In genomic region chr2:29820025-29820817, GRCm38 (mm10) we compare ENCODE assay signal across 8 mouse cellular contexts. TPM values are rescaled to one million over a fixed set of nuclear protein-coding genes. Genes with fewer than 3 reads are reported as not detected.
DNase-seq lines count a peak whose midpoint lies in the region; ATAC-seq and TF ChIP-seq lines count a peak whose summit lies in the region.

Gene Urm1, plus strand, starts transcription at chr2:29820075.

- H3K9me3 ChIP-seq in CH12.LX (replicated peaks; ENCODE audit: low read length), result no peaks in the 10 kb centered on the region
- no peaks in the 10 kb centered on the region for H3K9me3 ChIP-seq in erythroblast, embryonic 14.5 days (ENCODE audit: control insufficient read depth, low read length)
- no peaks in the 10 kb centered on the region for H3K9me3 ChIP-seq in heart, embryonic 12.5 days (replicated peaks)
- H3K9me3 ChIP-seq in kidney, embryonic 16.5 days (ENCODE audit: low read length), result no peaks in the 10 kb centered on the region
- H3K9me3 ChIP-seq in liver, embryonic 13.5 days (replicated peaks), result no peaks in the 10 kb centered on the region
- no peaks in the 10 kb centered on the region for H3K9me3 ChIP-seq in stomach, embryonic 16.5 days (replicated peaks; ENCODE audit: control insufficient read depth, low read length)

- in situ Hi-C loops in CH12.LX (cut with MboI; ENCODE audit: low pct_ligation_motif_present, low pct_unique_long_range_greater_than_20kb, low sequenced_read_pairs), result no loop called here

- no peak within 1 kb of the TSS for H3K4me3 ChIP-seq in CH12.LX (replicated peaks in 1 of 3; ENCODE audit: low read depth in 2 of 3, low read length in 2 of 3, poor library complexity in 1 of 3)
- peak within 1 kb of the TSS; percentile 61 for H3K4me3 ChIP-seq in erythroblast, embryonic 14.5 days (replicated peaks)
- H3K4me3 ChIP-seq in heart, embryonic 12.5 days, result peak within 1 kb of the TSS; percentile 49
- peak within 1 kb of the TSS; percentile 47 for H3K4me3 ChIP-seq in kidney, embryonic 16.5 days (ENCODE audit: low read length)
- H3K4me3 ChIP-seq in liver, embryonic 13.5 days (replicated peaks), result peak within 1 kb of the TSS; percentile 61
- H3K4me3 ChIP-seq in stomach, embryonic 16.5 days (replicated peaks; ENCODE audit: low read length), result peak within 1 kb of the TSS; percentile 52

- TF ChIP-seq EP300 in CH12.LX (IDR thresholded peaks at IDR 0.05; ENCODE audit: low read length), result no peak

- no peaks in the 10 kb centered on the region for H3K79me2 ChIP-seq in CH12.LX (replicated peaks; ENCODE audit: control insufficient read depth, extremely low read depth, insufficient read depth, poor library complexity, severe bottlenecking)

- no peak for TF ChIP-seq RAD21 in CH12.LX (IDR thresholded peaks at IDR 0.05; ENCODE audit: low read depth, low read length)

- TF ChIP-seq POLR2A in CH12.LX (IDR thresholded peaks at IDR 0.05; ENCODE audit: low read depth, low read length), result no peak
- TF ChIP-seq POLR2A in brain, embryonic 14.5 days (IDR thresholded peaks at IDR 0.05; ENCODE audit: borderline replicate concordance, extremely low read depth, insufficient read depth, insufficient read length, poor library complexity, severe bottlenecking), result 0 out of 2 replicates have a peak, but pooled peaks have one; percentile 20

- no peak for DNase-seq in CH12.LX (ENCODE audit: extremely low read depth)
- peak; percentile 95 for DNase-seq in brain, embryonic 14.5 days (ENCODE audit: low read depth)
- DNase-seq in liver, embryonic 13.5 days, result peak; percentile 56
- peak; percentile 22 to 23 for DNase-seq in natural killer cell, adult 2 months (ENCODE audit: low spot score in 2 of 2)

- H3K9ac ChIP-seq in CH12.LX (ENCODE audit: insufficient read depth, low read depth), result no peak within 1 kb of the TSS
- H3K9ac ChIP-seq in heart, embryonic 12.5 days, result peak within 1 kb of the TSS; percentile 75
- peak within 1 kb of the TSS; percentile 72 for H3K9ac ChIP-seq in kidney, embryonic 16.5 days (replicated peaks; ENCODE audit: low read length)
- H3K9ac ChIP-seq in liver, embryonic 13.5 days, result peak within 1 kb of the TSS; percentile 72
- peak within 1 kb of the TSS; percentile 78 for H3K9ac ChIP-seq in stomach, embryonic 16.5 days (ENCODE audit: low read length)

- H3K4me2 ChIP-seq in CH12.LX (ENCODE audit: insufficient read depth, low read depth, poor library complexity, severe bottlenecking), result peak within 1 kb of the TSS; percentile 46
- peak within 1 kb of the TSS; percentile 80 for H3K4me2 ChIP-seq in heart, embryonic 12.5 days
- H3K4me2 ChIP-seq in kidney, embryonic 16.5 days (replicated peaks; ENCODE audit: low read depth, low read length), result peak within 1 kb of the TSS; percentile 61
- H3K4me2 ChIP-seq in liver, embryonic 13.5 days, result peak within 1 kb of the TSS; percentile 89
- peak within 1 kb of the TSS; percentile 82 for H3K4me2 ChIP-seq in stomach, embryonic 16.5 days (ENCODE audit: low read depth, low read length)

- no peaks in the 10 kb centered on the region for H3K4me1 ChIP-seq in CH12.LX (ENCODE audit: control insufficient read depth in 1 of 2, insufficient read depth in 2 of 2)
- peaks cover 23% of the 10 kb centered on the region for H3K4me1 ChIP-seq in erythroblast, embryonic 14.5 days (ENCODE audit: control insufficient read depth)
- peaks cover 9% of the 10 kb centered on the region for H3K4me1 ChIP-seq in heart, embryonic 12.5 days (replicated peaks)
- H3K4me1 ChIP-seq in kidney, embryonic 16.5 days (ENCODE audit: insufficient read depth, low read length), result peaks cover 36% of the 10 kb centered on the region
- H3K4me1 ChIP-seq in liver, embryonic 13.5 days (replicated peaks), result peaks cover 21% of the 10 kb centered on the region
- peaks cover 14% of the 10 kb centered on the region; the same call in 1 of the 2 replicates for H3K4me1 ChIP-seq in stomach, embryonic 16.5 days (ENCODE audit: control insufficient read depth, insufficient read depth, low read length)

- ATAC-seq in heart, embryonic 12.5 days (ENCODE audit: insufficient number of reproducible peaks, low FRiP score), result peak; percentile 69
- peak; percentile 91 for ATAC-seq in kidney, embryonic 16.5 days (ENCODE audit: low FRiP score, low TSS enrichment)
- ATAC-seq in liver, embryonic 13.5 days (ENCODE audit: low read depth), result peak; percentile 71
- ATAC-seq in stomach, embryonic 16.5 days (ENCODE audit: insufficient read depth, low FRiP score), result peak; percentile 82

- TF ChIP-seq CTCF in CH12.LX (conservative IDR thresholded peaks at IDR 0.05 in 1 of 2, IDR thresholded peaks at IDR 0.05 in 1 of 2; ENCODE audit: low read depth in 2 of 2, low read length in 2 of 2), result no peak
- peak; percentile 2; the same call in 1 of the 2 replicates for TF ChIP-seq CTCF in brain, embryonic 14.5 days (IDR thresholded peaks at IDR 0.05; ENCODE audit: borderline replicate concordance, extremely low read depth, insufficient read depth, insufficient read length)

- no peak within 1 kb of the TSS for H3K27ac ChIP-seq in CH12.LX (ENCODE audit: insufficient read depth, low read depth)
- H3K27ac ChIP-seq in heart, embryonic 12.5 days (ENCODE audit: poor library complexity, severe bottlenecking), result peak within 1 kb of the TSS; percentile 92
- peak within 1 kb of the TSS; percentile 99 for H3K27ac ChIP-seq in kidney, embryonic 16.5 days (ENCODE audit: low read length)
- H3K27ac ChIP-seq in liver, embryonic 13.5 days, result peak within 1 kb of the TSS; percentile 74
- peak within 1 kb of the TSS; percentile 95 for H3K27ac ChIP-seq in stomach, embryonic 16.5 days (ENCODE audit: low read length)

- WGBS in heart, embryonic 12.5 days, result 2% methylated on average over 35 of the region's 35 CpGs
- under 1% methylated on average over 35 of the region's 35 CpGs for WGBS in kidney, embryonic 16.5 days
- 2% methylated on average over 35 of the region's 35 CpGs for WGBS in liver, embryonic 13.5 days (ENCODE audit: insufficient replicate concordance)
- WGBS in stomach, embryonic 16.5 days, result under 1% methylated on average over 35 of the region's 35 CpGs

- dilution Hi-C loops in CH12.LX (cut with MboI; ENCODE audit: extremely low pct_ligation_motif_present, extremely low pct_unique_long_range_greater_than_20kb, low sequenced_read_pairs), result no loop called here

- H3K36me3 ChIP-seq in CH12.LX (replicated peaks in 1 of 2; ENCODE audit: control insufficient read depth in 1 of 2, insufficient read depth in 1 of 2, low read length in 1 of 2), result peaks cover 4 to 10% of the 10 kb centered on the region in 2 experiments
- no peaks in the 10 kb centered on the region; the same call in 1 of the 2 replicates for H3K36me3 ChIP-seq in erythroblast, embryonic 14.5 days (ENCODE audit: control insufficient read depth)
- H3K36me3 ChIP-seq in heart, embryonic 12.5 days, result peaks cover 12% of the 10 kb centered on the region
- peaks cover 9% of the 10 kb centered on the region; the same call in 1 of the 2 replicates for H3K36me3 ChIP-seq in kidney, embryonic 16.5 days (ENCODE audit: insufficient read depth, low read length)
- H3K36me3 ChIP-seq in liver, embryonic 13.5 days, result no peaks in the 10 kb centered on the region
- H3K36me3 ChIP-seq in stomach, embryonic 16.5 days (ENCODE audit: control insufficient read depth, insufficient read depth, low read length), result no peaks in the 10 kb centered on the region

- no peaks in the 10 kb centered on the region for H3K27me3 ChIP-seq in CH12.LX (replicated peaks)
- no peaks in the 10 kb centered on the region for H3K27me3 ChIP-seq in erythroblast, embryonic 14.5 days (ENCODE audit: control insufficient read depth)
- H3K27me3 ChIP-seq in heart, embryonic 12.5 days (replicated peaks), result no peaks in the 10 kb centered on the region
- no peaks in the 10 kb centered on the region for H3K27me3 ChIP-seq in kidney, embryonic 16.5 days (ENCODE audit: insufficient read depth, low read length)
- no peaks in the 10 kb centered on the region for H3K27me3 ChIP-seq in liver, embryonic 13.5 days
- H3K27me3 ChIP-seq in stomach, embryonic 16.5 days (ENCODE audit: control insufficient read depth, insufficient read depth, low read length), result no peaks in the 10 kb centered on the region

TF ChIP-seq in CH12.LX, 34 proteins besides CTCF, POLR2A, EP300 and RAD21:
- TF ChIP-seq MYC (IDR thresholded peaks at IDR 0.05; ENCODE audit: low read depth, low read length) (no peak), MAX (IDR thresholded peaks at IDR 0.05; ENCODE audit: low read length) (no peak), MXI1 (IDR thresholded peaks at IDR 0.05; ENCODE audit: low read depth, low read length) (no peak), RCOR1 (conservative IDR thresholded peaks at IDR 0.05; ENCODE audit: low read depth, low read length) (no peak), GABPA (IDR thresholded peaks at IDR 0.05; ENCODE audit: insufficient replicate concordance, low read depth, low read length) (no peak), ZC3H11A (IDR thresholded peaks at IDR 0.05; ENCODE audit: low read depth, low read length) (no peak), KAT2A (IDR thresholded peaks at IDR 0.05; ENCODE audit: insufficient replicate concordance, low read length) (no peak), TCF12 (IDR thresholded peaks at IDR 0.05; ENCODE audit: low read depth, low read length) (no peak), ZMIZ1 (IDR thresholded peaks at IDR 0.05; ENCODE audit: low read depth, low read length) (no peak), IRF4 (IDR thresholded peaks at IDR 0.05; ENCODE audit: low read depth, low read length) (no peak), CHD2 (IDR thresholded peaks at IDR 0.05; ENCODE audit: low read length) (no peak)
TF ChIP-seq in CH12.LX: peak in this region for 0.

RNA-seq across cellular contexts. Expression of gene Urm1, which starts in this region (rescaled TPM):
- total RNA-seq in CH12.LX (2012; rRNA removed) (31.9 and 33.8 TPM in 2 replicates), CH12.LX (2014; rRNA removed) (29.2 and 30.6 TPM in 2 replicates)
- 25.6 and 37.1 TPM in 2 replicates for polyA plus RNA-seq in CH12.LX (2012; ENCODE audit: insufficient read length, low read depth)
- 51.5 and 67.1 TPM in 2 replicates for polyA plus RNA-seq in brain, embryonic 14.5 days (2012; rRNA removed)
- polyA plus RNA-seq in erythroblast, embryonic 14.5 days (2012), result 5.1 and 6.7 TPM in 2 replicates
- polyA plus RNA-seq in heart, embryonic 12.5 days (2016; fragmentation: Nextera tagmentation; extraction: Ambion mirVana), result 15.6 and 15.7 TPM in 2 replicates
- 27.5 and 31.1 TPM in 2 replicates for polyA plus RNA-seq in kidney, embryonic 16.5 days (2015; fragmentation: Nextera tagmentation; extraction: Ambion mirVana)
- 9.9 and 11.4 TPM in 2 replicates for polyA plus RNA-seq in liver, embryonic 13.5 days (2015; fragmentation: Nextera tagmentation; extraction: Ambion mirVana)
- polyA plus RNA-seq in stomach, embryonic 16.5 days (2015; fragmentation: Nextera tagmentation; extraction: Ambion mirVana), result 19.5 and 22.0 TPM in 2 replicates

Comparison
In these comparisons a context has a peak if more than half of its experiments do, and no peak if none do; other contexts are left out.
1. H3K4me3 ChIP-seq: peak in erythroblast, embryonic 14.5 days (single experiment), heart, embryonic 12.5 days (single experiment), kidney, embryonic 16.5 days (single experiment), liver, embryonic 13.5 days (single experiment) and stomach, embryonic 16.5 days (single experiment); none in CH12.LX (0 of 3).
2. Peak in every context shown above with its lines, with median percentiles within 50 percentile points of each other: H3K4me2 ChIP-seq and ATAC-seq.